Mouse (Mus musculus) left cerebral cortex, postnatal 4 days (tissue): ENCODE results near the gene Fcna. TPM values are rescaled to one million over a fixed set of nuclear protein-coding genes. Genes with fewer than 3 reads are reported as not detected.
A peak's percentile ranks its signal among the peaks of the same experiment; 100 is the strongest.

Experiments used
- DNase-seq: peaks from one replicate; pipeline ENCODE4 v3.0.0-alpha.2; 2022
- intact Hi-C: fragments of 180-260 bp; cut with DNase I; formaldehyde crosslinking; loops from one replicate; pipeline ENCODE4 v1.15.1; 2025
- total RNA-seq, 2 experiments: library from RNA; stranded (reverse); gene quantifications; 2 replicates each; pipeline ENCODE4 v1.2.3; 2021

Fcna gene
- total RNA-seq, 2 experiments from 2014 or later = 1.0 to 1.6 TPM

GRCm38 (mm10) chr2:25616398-25616797 is 11.4 kb downstream of the Fcna start:
- DNase-seq = peak; percentile 29
- intact Hi-C loops = no loop called here

- intact Hi-C loops = no loop called here
- no peak for DNase-seq
Observed at GRCm38 (mm10) chr2:25608671-25609070, 19.2 kb downstream of the Fcna start.

GRCm38 (mm10) chr2:25607761-25608622 is 19.8 kb downstream of the Fcna start, which contains the start of gene Rabl6:
Gene Rabl6, minus strand, starts transcription at chr2:25608521.
- intact Hi-C loops = no loop called here
- peak; percentile 90 for DNase-seq

GRCm38 (mm10) chr2:25602526-25602925 is 25.3 kb downstream of the Fcna start:
- intact Hi-C loops = no loop called here
- no peak for DNase-seq

DNA sequence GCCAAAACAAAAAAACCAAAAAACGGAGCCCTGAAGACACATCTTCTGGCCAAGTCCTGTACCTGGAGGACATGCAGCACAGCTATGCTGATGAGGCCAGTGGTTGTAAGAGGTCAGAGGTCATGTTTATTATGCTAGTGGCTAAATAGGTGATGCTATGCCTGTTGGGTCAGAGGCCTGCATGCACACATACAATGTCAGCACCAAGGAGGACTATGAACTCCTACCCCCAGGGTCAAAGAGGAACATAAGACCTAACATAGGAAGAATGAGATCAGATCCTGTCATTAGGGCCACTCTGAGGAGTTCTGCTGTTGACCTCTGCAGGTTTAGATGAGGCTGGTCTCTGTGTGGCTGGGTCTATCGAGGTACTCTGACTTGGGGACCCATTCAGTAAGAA is 27.8 kb downstream of the Fcna start:
- no peak for DNase-seq
- intact Hi-C loops = no loop called here

GRCm38 (mm10) chr2:25598749-25599148 is 29.1 kb downstream of the Fcna start:
- intact Hi-C loops = no loop called here
- DNase-seq = no peak

DNA sequence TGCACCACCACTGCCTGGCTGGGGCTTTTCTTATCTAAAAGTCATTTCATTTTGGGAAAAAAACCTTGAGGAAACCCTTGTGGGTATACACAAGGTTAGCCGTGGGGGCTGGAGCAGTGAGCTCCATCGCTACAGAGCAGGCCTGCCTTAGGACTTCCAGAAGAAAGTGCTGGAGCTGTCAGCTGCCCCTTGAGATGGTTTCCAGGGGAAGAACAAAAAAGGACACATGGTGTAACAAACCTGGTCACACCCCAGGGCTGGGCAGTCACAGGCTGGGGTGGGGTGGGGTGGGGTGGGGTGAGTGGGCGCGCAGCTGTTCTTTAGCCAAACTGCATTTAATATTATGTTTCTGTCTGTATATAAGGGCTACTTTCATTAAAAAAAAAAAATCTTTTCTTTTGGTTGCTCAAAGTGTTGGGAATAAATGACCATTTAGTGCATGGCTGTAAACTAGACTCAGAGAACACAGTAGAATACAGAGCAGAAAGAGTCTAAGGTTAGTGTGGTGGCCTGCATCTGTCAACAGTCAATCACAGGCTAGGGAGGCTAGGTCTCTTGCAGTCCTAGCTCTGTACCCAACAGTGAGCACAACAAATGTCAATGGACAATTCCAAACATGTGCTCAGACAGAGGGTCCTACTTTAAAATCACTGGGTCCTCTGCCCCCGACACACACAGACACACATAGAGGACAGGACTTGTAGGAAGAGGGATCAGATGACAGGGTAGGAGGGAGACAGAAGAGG is 30.9 kb downstream of the Fcna start:
- no peak for DNase-seq
- intact Hi-C loops = no loop called here

DNA sequence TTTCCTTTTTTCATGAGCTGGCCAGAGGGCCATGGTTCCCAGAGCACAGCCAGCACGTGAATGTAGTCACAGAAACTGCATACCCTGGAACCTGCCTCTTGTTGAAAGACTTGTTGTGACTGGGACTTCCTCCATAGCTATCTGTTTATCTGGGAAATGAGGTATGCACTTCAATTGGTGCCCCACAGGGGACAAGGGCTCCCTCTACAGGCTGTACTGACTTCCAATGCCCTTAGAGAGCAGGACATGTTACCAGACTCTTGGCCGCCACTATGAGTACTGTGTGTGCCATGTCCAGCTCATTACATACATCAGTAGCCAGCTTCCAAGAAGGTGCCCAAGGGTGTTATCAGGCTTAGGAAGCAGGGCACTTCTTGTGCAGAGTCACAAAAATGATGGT is 36.0 kb downstream of the Fcna start:
- intact Hi-C loops = no loop called here
- DNase-seq = peak; percentile 32

- DNase-seq = no peak
Observed at GRCm38 (mm10) chr2:25588227-25588907, 39.5 kb downstream of the Fcna start.

DNA sequence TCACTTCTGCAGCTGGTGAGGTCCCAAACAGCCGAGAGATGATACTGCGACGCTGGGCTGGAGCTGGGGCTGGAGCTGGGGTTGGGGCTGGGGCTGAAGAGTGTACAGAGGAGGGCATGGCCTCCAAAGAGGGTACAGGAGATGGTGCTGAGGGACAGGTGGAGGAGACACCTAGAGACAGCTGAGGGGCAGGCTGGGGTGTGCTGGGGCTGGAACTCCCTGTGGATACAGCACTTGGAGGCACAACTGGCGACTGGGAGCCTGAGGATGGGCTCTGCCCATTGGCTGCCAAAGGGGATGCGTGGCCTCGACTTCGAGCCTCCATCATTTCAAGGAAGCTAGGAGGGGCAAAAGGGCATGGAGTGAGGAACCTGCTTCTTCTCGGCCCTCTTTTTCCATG is 40.5 kb downstream of the Fcna start:
- DNase-seq = no peak
- intact Hi-C loops = no loop called here

More at GRCm38 (mm10) chr2:25588227-25588907, 39.5 kb downstream of the Fcna start:
- intact Hi-C loops = no loop called here

- intact Hi-C loops = no loop called here
Observed at GRCm38 (mm10) chr2:25585601-25586000, 42.2 kb downstream of the Fcna start.

DNA sequence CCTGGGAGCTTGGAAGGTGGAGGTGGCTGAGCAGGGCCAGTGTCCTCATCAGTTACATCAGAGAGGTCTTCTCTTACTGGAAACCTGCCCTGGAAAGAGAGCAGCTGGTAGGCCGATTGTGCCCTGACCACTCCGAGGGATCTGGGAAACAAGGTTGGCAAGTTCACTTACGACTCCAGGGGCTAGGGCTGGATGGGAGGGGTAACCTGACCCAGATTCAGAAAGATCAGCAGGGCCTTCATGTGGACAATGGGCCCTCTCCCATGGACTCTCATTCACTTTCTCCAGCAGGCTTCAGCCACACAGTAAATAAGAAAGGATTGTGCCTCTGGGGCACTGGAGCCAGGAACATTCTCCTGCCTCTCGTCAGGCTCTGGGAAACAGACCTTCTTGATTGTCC is 43.0 kb downstream of the Fcna start:
- no peak for DNase-seq

More at GRCm38 (mm10) chr2:25585601-25586000, 42.2 kb downstream of the Fcna start:
- no peak for DNase-seq

DNA sequence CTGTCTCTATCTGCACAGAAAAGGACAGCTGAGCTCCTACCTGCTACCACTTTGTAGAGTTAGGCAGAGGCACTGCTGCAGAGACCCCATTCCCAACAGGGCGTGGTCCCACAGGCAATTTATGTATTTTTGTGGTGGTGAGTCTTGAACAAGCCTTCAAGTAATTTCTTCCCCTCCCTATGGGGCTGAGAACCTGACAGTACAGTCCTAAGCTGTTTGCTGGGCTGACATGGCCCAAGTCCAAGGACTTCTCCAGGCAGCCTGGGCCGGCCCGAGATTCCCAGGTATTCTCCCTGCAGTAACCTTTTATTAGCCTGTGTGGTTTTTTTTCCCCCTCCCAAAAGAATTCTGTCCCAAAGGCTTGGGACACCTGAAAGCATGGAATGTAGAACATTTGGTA is 43.7 kb downstream of the Fcna start:
- no peak for DNase-seq
- intact Hi-C loops = no loop called here

More for the DNA sequence above, 43.0 kb downstream of the Fcna start:
- intact Hi-C loops = no loop called here

- intact Hi-C loops = no loop called here
- peak; percentile 34 for DNase-seq
Observed at GRCm38 (mm10) chr2:25583571-25583970, 44.3 kb downstream of the Fcna start.

- intact Hi-C loops = no loop called here
- DNase-seq = peak; percentile 25
Observed at GRCm38 (mm10) chr2:25583120-25583481, 44.7 kb downstream of the Fcna start.

GRCm38 (mm10) chr2:25582466-25583119 is 45.2 kb downstream of the Fcna start:
- intact Hi-C loops = no loop called here
- peak; percentile 69 for DNase-seq

- intact Hi-C loops = no loop called here
- DNase-seq = peak; percentile 90
Observed at GRCm38 (mm10) chr2:25581901-25582301, 45.9 kb downstream of the Fcna start.

DNA sequence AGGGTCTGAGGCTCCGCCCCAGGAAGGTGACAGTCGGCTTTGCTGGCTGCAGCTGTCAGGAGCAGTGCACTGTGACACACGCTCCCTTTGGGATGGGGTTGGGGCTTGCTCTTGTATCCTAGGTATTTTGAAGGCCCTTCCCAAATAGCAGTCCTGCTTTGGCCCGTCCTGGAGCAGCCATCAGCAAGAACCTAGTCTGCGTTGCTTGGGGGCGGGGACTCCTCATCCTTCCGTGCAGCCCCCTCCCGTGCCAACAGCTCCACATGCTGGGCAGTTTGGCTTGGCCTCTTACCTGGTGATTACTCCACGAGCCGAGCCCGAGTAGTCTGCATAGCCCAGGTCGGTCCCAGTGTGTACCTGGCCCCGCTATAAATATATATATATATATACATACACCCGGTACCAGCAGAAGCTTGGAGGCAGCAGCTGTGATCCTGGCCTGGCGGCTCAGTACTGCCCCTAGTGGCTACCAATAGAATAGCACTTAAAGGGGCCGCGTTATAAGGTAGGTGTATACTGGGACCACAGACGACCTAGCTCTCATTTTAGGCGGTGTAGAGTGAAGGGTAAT is 46.5 kb downstream of the Fcna start, which contains the start of gene Ajm1:
TSS of gene Ajm1 (minus strand) at position 464 of the 571 bp plus-strand sequence.
- peak; percentile 67 for DNase-seq
- intact Hi-C loops = no loop called here

DNA sequence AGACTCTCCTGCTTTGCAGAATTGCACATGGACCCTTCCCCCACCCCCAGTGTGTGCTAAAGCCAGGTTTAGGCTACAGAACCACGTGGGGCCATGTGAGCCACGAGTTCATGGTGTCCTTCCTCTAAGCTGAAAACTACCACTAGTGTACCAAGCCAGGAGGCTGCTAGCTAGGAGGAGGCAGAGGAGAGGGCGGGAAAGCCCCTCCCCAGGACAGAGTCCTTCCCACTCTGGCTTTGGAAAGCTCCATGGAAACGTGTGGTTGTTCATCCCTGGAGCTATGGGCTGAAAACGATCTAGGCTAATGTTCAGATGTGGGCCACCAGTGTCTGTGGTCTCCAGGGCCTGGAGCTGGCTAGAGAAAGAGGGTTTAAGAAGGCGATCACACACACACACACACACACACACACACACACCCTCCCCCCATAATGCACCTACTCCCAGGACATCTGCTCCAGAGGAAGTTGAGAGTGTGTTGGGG is 47.2 kb downstream of the Fcna start:
- DNase-seq = peak; percentile 24
- intact Hi-C loops = no loop called here
